14 mouse cellular contexts compared by ENCODE assay signal in the genomic region with DNA sequence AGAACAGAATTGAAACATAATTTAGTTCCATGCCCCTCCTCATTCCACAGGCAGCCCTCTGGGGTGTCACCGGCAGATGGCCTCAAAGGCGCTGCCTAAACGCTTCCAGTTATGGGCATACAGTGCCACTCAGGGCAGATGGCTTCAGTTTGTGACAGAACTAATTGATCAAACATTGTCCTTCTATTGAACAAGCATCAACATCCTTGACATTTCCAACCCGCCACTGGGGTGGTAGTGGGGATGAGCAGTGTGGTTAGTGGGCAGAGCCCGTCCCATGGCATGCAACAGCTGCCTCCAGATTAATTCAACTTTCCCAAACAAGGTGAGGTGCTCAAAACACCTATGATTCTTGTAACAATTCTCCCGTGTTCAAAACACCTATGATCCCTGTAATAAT.
DNase-seq lines count a peak whose midpoint lies in the region; TF ChIP-seq lines count a peak whose summit lies in the region.
"Had no signal": no experiment of that assay in that cellular context is flagged by ENCODE, and none has a peak within 500 bp of the region (broad histone marks: within the 10 kb centered on the region; RNA-seq: fewer than 3 reads in every experiment).

No protein-coding gene starts in this region.

- intact Hi-C loops in left cerebral cortex, adult 2 months (cut with DNase I), result no loop called here
- intact Hi-C loops in left cerebral cortex, postnatal 4 days (cut with DNase I), result no loop called here

- TF ChIP-seq CTCF in left cerebral cortex, adult 2 months (IDR thresholded peaks at IDR 0.05), result no peak

- DNase-seq in adrenal gland, adult (ENCODE audit: inconsistent age in 2 of 2, low spot score in 1 of 2), result peak; percentile 19 to 83
- DNase-seq in adrenal gland, postnatal 4 days (ENCODE audit: low spot score in 2 of 2), result no peak
- no peak for DNase-seq in left cerebral cortex, adult 2 months (ENCODE audit: extremely low spot score in 1 of 2, low spot score in 2 of 2)
- no peak for DNase-seq in left cerebral cortex, postnatal 4 days
- peak; percentile 58 for DNase-seq in adrenal gland, adult 2 months
- peak; percentile 14 for DNase-seq in adrenal gland, postnatal 25 days
- DNase-seq in urinary bladder, postnatal 4 days (ENCODE audit: low spot score in 2 of 2), result no peak
- DNase-seq: cerebellum, adult 2 months; gastrocnemius, postnatal 14 days; heart, adult 2 months had no signal

- no peak overlapping the region for H3K4me3 ChIP-seq in left cerebral cortex, adult 2 months
- H3K4me3 ChIP-seq: embryonic facial prominence, embryonic 15.5 days; erythroblast, embryonic 14.5 days; heart, adult 2 months; hindbrain, embryonic 10.5 days; hindbrain, embryonic 15.5 days had no signal

- peak overlapping the region; percentile 15; the same call in 1 of the 2 replicates for H3K27ac ChIP-seq in left cerebral cortex, adult 2 months
- H3K27ac ChIP-seq: embryonic facial prominence, embryonic 15.5 days; heart, adult 2 months; hindbrain, embryonic 15.5 days had no signal

Comparison
In these comparisons a context has a peak if more than half of its experiments do, and no peak if none do; other contexts are left out.
1. DNase-seq: peak in adrenal gland, adult (2 of 2), adrenal gland, adult 2 months (single experiment) and adrenal gland, postnatal 25 days (single experiment); none in adrenal gland, postnatal 4 days (0 of 2), left cerebral cortex, adult 2 months (0 of 2), left cerebral cortex, postnatal 4 days (single experiment) and urinary bladder, postnatal 4 days (0 of 2).